Mouse (Mus musculus): ENCODE measurements around the gene Dpp10. TPM values are rescaled to one million over a fixed set of nuclear protein-coding genes. Genes with fewer than 3 reads are reported as not detected.

Dpp10 gene
- polyA plus RNA-seq, 1 experiment from 2014 or later, result 0.06 TPM

DNA sequence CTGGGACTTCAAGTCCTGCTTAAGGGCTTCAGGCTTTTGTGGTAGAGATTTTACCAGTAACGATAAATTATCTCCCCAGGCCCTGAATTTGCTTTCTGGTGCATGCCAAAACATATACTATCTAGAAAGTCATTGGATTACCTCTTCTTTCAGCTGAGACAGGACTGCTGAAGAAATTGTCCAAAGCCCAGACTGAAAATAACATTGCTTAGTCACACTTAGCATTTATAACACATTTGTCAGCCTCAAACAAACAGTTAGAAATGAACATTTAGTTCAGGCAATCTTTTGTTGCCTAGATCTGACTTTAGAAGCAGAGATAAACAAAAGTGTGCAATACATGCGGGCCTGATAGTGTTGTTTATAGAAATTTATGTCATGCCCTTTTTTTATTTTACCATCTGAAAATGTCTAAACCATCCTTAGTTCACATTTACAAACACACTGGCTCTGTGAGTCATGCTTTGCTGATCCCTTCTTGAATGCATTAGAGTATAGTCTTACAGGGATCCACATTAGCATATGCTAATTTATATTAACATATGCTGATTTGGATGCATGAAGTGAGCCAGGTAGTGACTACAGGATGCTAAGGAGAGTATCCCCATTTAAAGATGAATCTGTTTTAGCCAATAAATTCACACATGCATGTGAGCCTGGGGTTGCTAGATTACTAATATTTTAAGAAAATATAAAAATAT, 59.9 kb downstream of the Dpp10 start:
- 61% methylated on average over 2 of the region's 2 CpGs for WGBS

DNA sequence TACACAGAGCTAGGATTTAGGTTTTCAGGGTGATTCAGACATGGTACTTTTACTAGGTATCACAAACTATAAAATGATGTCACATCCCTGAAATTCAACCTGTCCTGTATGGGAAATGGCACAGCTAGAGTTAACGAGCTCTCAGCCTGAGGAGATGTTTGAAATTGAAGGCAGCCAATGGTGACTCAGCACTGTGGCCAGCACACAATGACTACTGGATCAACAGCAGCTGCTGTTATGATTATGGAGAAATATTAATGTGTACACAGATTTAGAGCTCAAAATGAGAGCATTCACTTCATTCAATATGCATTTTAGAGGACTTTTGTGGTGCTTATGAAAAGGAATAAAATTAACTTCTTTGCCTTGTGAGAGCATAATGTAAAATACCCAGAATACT, 66.8 kb downstream of the Dpp10 start:
- H3K27ac ChIP-seq, result no peak overlapping the region
- H3K9ac ChIP-seq, result no peak overlapping the region
- no peaks in the 10 kb centered on the region for H3K36me3 ChIP-seq
- no peak overlapping the region for H3K4me2 ChIP-seq
- 44% methylated on average over 1 of the region's 1 CpGs for WGBS
- no peaks in the 10 kb centered on the region for H3K9me3 ChIP-seq (replicated peaks)
- H3K4me1 ChIP-seq (replicated peaks), result no peaks in the 10 kb centered on the region
- no peak overlapping the region for H3K4me3 ChIP-seq
- H3K27me3 ChIP-seq, result no peaks in the 10 kb centered on the region
- ATAC-seq (replicated peaks; ENCODE audit: insufficient number of reproducible peaks, insufficient read depth, low FRiP score, low read depth), result no peak

More for the DNA sequence above, 59.9 kb downstream of the Dpp10 start:
- H3K4me2 ChIP-seq, result no peak overlapping the region
- H3K27ac ChIP-seq, result no peak overlapping the region
- H3K27me3 ChIP-seq, result no peaks in the 10 kb centered on the region
- ATAC-seq (replicated peaks; ENCODE audit: insufficient number of reproducible peaks, insufficient read depth, low FRiP score, low read depth), result no peak
- H3K4me1 ChIP-seq (replicated peaks), result no peaks in the 10 kb centered on the region
- H3K36me3 ChIP-seq, result no peaks in the 10 kb centered on the region
- no peaks in the 10 kb centered on the region for H3K9me3 ChIP-seq (replicated peaks)
- H3K4me3 ChIP-seq, result no peak overlapping the region
- no peak overlapping the region for H3K9ac ChIP-seq

GRCm38 (mm10) chr1:123974621-123975020, 70.7 kb downstream of the Dpp10 start:
- H3K36me3 ChIP-seq, result no peaks in the 10 kb centered on the region
- H3K4me2 ChIP-seq, result no peak overlapping the region
- ATAC-seq (replicated peaks; ENCODE audit: insufficient number of reproducible peaks, insufficient read depth, low FRiP score, low read depth), result no peak
- H3K27ac ChIP-seq, result no peak overlapping the region
- no peaks in the 10 kb centered on the region for H3K9me3 ChIP-seq (replicated peaks)
- WGBS, result 21% methylated on average over 3 of the region's 3 CpGs
- no peaks in the 10 kb centered on the region for H3K4me1 ChIP-seq (replicated peaks)
- no peak overlapping the region for H3K9ac ChIP-seq
- H3K27me3 ChIP-seq, result no peaks in the 10 kb centered on the region
- no peak overlapping the region for H3K4me3 ChIP-seq

- ATAC-seq (replicated peaks; ENCODE audit: insufficient number of reproducible peaks, insufficient read depth, low FRiP score, low read depth), result no peak
- no peak overlapping the region for H3K27ac ChIP-seq
- H3K4me3 ChIP-seq, result no peak overlapping the region
- no peaks in the 10 kb centered on the region for H3K4me1 ChIP-seq (replicated peaks)
- 68% methylated on average over 4 of the region's 4 CpGs for WGBS
- no peak overlapping the region for H3K4me2 ChIP-seq
- no peaks in the 10 kb centered on the region for H3K36me3 ChIP-seq
- no peaks in the 10 kb centered on the region for H3K27me3 ChIP-seq
- H3K9ac ChIP-seq, result no peak overlapping the region
- H3K9me3 ChIP-seq (replicated peaks), result no peaks in the 10 kb centered on the region
Measured at GRCm38 (mm10) chr1:123946149-123946548, 99.2 kb downstream of the Dpp10 start.

DNA sequence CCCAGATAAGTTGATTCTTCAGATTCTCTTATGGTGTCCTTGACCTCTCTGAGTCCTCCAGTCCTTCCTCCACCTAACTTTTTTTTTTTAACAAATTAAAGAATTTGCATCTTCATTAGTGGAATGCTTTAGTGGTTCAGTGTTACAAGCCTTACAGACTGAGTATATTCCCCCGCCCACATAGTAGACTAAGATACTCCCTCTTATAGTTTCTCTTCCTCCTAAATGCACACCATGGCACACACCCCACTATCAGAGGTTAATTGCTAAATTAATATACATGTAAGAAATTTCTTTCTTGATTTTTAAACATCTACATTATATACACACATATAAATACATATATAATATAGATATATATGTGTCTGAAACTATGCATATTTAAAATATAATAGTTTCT, 104.5 kb downstream of the Dpp10 start:
- H3K4me1 ChIP-seq (replicated peaks), result no peaks in the 10 kb centered on the region
- H3K27me3 ChIP-seq, result no peaks in the 10 kb centered on the region
- H3K9me3 ChIP-seq (replicated peaks), result no peaks in the 10 kb centered on the region
- H3K9ac ChIP-seq, result no peak overlapping the region
- WGBS, result 83% methylated on average over 1 of the region's 1 CpGs
- H3K27ac ChIP-seq, result no peak overlapping the region
- no peak for ATAC-seq (replicated peaks; ENCODE audit: insufficient number of reproducible peaks, insufficient read depth, low FRiP score, low read depth)
- no peaks in the 10 kb centered on the region for H3K36me3 ChIP-seq
- no peak overlapping the region for H3K4me3 ChIP-seq
- no peak overlapping the region for H3K4me2 ChIP-seq

- Histone ChIP-seq H3K9me3 (replicated peaks) (no peaks in the 10 kb centered on the region), H3K27ac (no peak overlapping the region), H3K36me3 (no peaks in the 10 kb centered on the region), H3K27me3 (no peaks in the 10 kb centered on the region), H3K4me2 (no peak overlapping the region), H3K4me1 (replicated peaks) (no peaks in the 10 kb centered on the region), H3K4me3 (no peak overlapping the region), H3K9ac (no peak overlapping the region)
- ATAC-seq (replicated peaks; ENCODE audit: insufficient number of reproducible peaks, insufficient read depth, low FRiP score, low read depth), result no peak
- WGBS, result 55% methylated on average over 7 of the region's 7 CpGs
Measured at GRCm38 (mm10) chr1:123933812-123934727, 111.3 kb downstream of the Dpp10 start.

DNA sequence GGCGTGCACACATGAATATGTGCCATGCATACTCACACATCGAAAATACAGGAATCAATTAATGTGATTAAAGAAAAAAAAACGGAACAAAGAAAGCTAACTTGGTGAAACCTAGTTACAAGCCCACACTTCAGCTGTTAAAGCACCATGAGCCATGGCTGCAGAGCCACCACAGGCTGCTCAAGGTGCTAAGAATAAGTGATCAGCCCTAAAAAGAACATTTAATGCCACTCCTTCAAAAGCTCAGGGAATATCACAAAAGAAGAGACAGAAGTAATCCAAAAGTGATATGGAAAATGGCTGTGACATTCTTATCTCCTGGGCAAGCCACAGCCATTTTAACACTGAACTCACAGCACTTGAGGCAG, 117.4 kb downstream of the Dpp10 start:
- Histone ChIP-seq H3K4me1 (replicated peaks) (no peaks in the 10 kb centered on the region), H3K4me2 (no peak overlapping the region), H3K9me3 (replicated peaks) (no peaks in the 10 kb centered on the region), H3K4me3 (no peak overlapping the region), H3K9ac (no peak overlapping the region), H3K36me3 (no peaks in the 10 kb centered on the region), H3K27me3 (no peaks in the 10 kb centered on the region), H3K27ac (no peak overlapping the region)
- ATAC-seq (replicated peaks; ENCODE audit: insufficient number of reproducible peaks, insufficient read depth, low FRiP score, low read depth), result no peak
- WGBS, result 50% methylated on average over 3 of the region's 3 CpGs

- Histone ChIP-seq H3K36me3 (no peaks in the 10 kb centered on the region), H3K4me2 (no peak overlapping the region), H3K27me3 (no peaks in the 10 kb centered on the region), H3K27ac (no peak overlapping the region), H3K4me3 (no peak overlapping the region), H3K9ac (no peak overlapping the region), H3K4me1 (replicated peaks) (no peaks in the 10 kb centered on the region), H3K9me3 (replicated peaks) (no peaks in the 10 kb centered on the region)
- ATAC-seq (replicated peaks; ENCODE audit: insufficient number of reproducible peaks, insufficient read depth, low FRiP score, low read depth), result no peak
Measured at GRCm38 (mm10) chr1:123927278-123928002, 117.9 kb downstream of the Dpp10 start.

- Histone ChIP-seq H3K27me3 (no peaks in the 10 kb centered on the region), H3K9ac (no peak overlapping the region), H3K9me3 (replicated peaks) (no peaks in the 10 kb centered on the region), H3K27ac (no peak overlapping the region), H3K36me3 (no peaks in the 10 kb centered on the region), H3K4me3 (no peak overlapping the region), H3K4me2 (no peak overlapping the region), H3K4me1 (replicated peaks) (no peaks in the 10 kb centered on the region)
- ATAC-seq (replicated peaks; ENCODE audit: insufficient number of reproducible peaks, insufficient read depth, low FRiP score, low read depth), result no peak
- WGBS, result 59% methylated on average over 1 of the region's 1 CpGs
Measured at GRCm38 (mm10) chr1:123924905-123925304, 120.5 kb downstream of the Dpp10 start.

DNA sequence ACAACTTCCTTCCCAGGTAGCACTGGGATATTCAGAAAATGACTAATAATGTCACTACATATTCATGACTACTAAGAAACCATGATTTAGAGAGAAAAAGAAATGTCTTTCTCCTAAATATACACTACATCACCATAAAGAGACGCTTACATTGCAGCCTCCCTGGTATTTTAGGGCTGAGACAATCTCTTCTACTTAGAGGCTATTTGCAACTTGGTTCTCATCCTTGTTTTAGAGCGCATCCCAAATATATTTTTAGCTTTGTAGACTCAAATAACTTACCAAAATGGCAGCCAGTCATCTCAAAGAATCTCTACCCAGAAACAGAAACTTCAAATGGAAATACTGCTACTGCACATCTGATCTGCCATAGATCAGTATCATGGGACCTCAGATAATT, 121.5 kb downstream of the Dpp10 start:
- Histone ChIP-seq H3K4me1 (replicated peaks) (no peaks in the 10 kb centered on the region), H3K27ac (no peak overlapping the region), H3K27me3 (no peaks in the 10 kb centered on the region), H3K4me2 (no peak overlapping the region), H3K36me3 (no peaks in the 10 kb centered on the region), H3K4me3 (no peak overlapping the region), H3K9ac (no peak overlapping the region), H3K9me3 (replicated peaks) (no peaks in the 10 kb centered on the region)
- 69% methylated on average over 2 of the region's 2 CpGs for WGBS
- ATAC-seq (replicated peaks; ENCODE audit: insufficient number of reproducible peaks, insufficient read depth, low FRiP score, low read depth), result no peak

- H3K36me3 ChIP-seq, result no peaks in the 10 kb centered on the region
- H3K4me2 ChIP-seq, result no peak overlapping the region
- H3K27me3 ChIP-seq, result no peaks in the 10 kb centered on the region
- H3K4me3 ChIP-seq, result no peak overlapping the region
- no peak for ATAC-seq (replicated peaks; ENCODE audit: insufficient number of reproducible peaks, insufficient read depth, low FRiP score, low read depth)
- no peak overlapping the region for H3K27ac ChIP-seq
- H3K4me1 ChIP-seq (replicated peaks), result no peaks in the 10 kb centered on the region
- WGBS, result 80% methylated on average over 1 of the region's 1 CpGs
- no peaks in the 10 kb centered on the region for H3K9me3 ChIP-seq (replicated peaks)
- no peak overlapping the region for H3K9ac ChIP-seq
Measured at GRCm38 (mm10) chr1:123919606-123920005, 125.8 kb downstream of the Dpp10 start.

All from heart, embryonic 15.5 days (tissue).